Mouse (Mus musculus): ENCODE results near the gene Etaa1.

Etaa1 gene

DNA sequence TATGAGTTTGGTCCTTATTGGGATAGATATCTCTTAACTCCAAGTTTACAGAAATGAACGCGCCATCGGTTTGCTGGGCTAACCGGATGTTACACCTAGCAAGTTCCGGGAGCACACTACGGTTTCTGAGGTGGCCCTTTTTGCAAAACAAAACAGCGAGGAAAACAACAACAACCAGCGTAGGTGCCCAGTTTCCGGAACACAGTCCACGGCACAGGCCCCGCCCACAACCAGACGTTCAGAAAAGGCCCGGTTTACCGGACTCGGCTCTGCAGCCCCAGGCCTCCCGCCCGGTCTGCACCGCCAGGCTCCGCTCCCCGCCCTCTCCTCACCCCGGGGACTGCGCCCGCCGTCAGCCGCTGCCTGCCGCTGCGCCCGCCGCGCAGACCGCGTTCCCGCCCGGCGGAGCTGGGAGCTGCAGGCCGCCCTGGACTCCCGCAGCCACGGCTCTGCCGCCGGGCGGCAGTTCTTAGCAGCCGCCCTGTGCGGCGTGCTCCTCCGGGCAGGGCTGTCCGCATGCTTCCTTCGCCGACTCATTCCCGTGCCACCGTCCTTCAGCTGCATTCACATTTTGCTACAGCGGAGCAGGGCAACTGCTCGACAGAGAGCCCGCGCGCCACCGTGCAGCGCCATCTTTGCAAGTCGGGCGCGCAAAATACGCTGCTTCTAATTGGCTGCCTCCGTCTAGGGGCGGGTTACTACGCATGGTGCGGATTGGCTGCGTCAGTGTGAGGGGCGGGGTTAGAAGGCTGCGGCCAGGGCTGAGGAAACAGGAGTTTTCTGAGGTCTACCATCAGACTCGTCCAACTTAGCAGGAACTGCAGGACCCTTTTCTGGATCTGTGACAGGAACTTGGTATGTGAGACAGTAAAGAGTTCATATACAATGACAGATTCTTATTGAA lies at the start of gene Etaa1:
Gene Etaa1, minus strand, starts transcription at position 645 of the 904 bp plus-strand sequence.
- peak; percentile 97 for DNase-seq (ENCODE audit: low read depth, low spot score)

DNA sequence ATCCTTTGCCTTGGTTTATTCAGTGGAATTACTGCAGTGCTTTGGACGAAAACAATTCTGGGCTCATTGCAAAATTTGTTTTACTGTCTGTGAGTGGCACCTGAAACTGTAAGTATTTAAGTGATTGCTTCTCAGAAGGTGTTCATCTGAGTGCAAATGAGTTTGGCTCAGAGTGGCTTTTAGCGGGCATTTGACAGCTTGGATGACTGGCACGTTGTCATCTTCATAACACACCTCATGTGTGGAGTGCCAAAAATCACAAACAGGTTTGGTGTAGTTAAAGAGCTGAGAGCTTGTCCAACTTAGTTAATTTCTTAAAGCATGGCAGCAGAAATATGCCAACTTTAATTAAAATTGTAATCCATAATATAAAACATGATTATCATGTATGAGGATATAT lies 40.5 kb upstream of the Etaa1 start:
- no peak for DNase-seq (ENCODE audit: low read depth, low spot score)

GRCm38 (mm10) chr11:17992311-17992710 lies 38.6 kb upstream of the Etaa1 start:
- no peak for DNase-seq (ENCODE audit: low read depth, low spot score)

GRCm38 (mm10) chr11:17983331-17983730 lies 29.7 kb upstream of the Etaa1 start:
- peak; percentile 66 for DNase-seq (ENCODE audit: low read depth, low spot score)

GRCm38 (mm10) chr11:17981246-17981645 lies 27.6 kb upstream of the Etaa1 start:
- DNase-seq (ENCODE audit: low read depth, low spot score) = peak; percentile 24

DNA sequence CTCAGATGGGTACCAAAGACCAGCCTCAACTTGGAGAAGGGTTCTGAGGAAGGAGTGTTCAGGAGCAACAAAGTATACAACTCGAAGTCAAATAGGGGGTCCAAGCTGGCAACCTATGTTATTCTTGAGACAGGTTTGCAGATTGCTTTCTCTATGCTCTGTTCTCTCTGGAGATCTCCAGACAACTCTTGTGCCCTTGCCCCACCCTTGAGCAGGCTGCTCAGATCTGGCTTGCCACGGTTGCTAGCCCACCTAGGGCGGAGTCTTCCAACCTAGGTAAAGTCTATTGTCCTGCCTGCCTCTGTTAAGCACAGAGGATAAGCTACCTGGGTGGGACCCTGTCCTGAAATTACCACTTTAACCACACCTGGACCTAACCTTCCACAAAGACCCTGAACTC lies 21.9 kb upstream of the Etaa1 start:
- peak; percentile 83 for DNase-seq (ENCODE audit: low read depth, low spot score)

DNA sequence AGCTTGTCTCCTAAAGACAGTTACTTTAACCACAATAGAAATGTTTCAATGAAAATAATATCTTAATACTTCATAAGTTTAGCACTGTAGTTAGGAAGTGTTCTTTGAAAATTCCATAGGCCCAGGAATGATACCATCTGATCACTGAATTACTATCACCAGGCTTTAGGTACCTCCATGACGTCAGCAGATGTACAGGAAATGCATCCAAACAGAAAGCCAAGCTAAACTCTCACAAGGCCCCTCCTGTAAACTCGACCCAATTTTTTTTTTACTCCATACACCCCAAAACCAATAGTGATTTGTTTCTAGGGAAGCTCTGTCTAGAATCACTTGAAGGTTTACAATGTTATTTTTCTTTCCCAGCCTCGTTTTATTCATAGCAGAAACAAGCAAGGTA lies 884 bp downstream of the Etaa1 start:
- DNase-seq (ENCODE audit: low read depth, low spot score) = no peak

DNA sequence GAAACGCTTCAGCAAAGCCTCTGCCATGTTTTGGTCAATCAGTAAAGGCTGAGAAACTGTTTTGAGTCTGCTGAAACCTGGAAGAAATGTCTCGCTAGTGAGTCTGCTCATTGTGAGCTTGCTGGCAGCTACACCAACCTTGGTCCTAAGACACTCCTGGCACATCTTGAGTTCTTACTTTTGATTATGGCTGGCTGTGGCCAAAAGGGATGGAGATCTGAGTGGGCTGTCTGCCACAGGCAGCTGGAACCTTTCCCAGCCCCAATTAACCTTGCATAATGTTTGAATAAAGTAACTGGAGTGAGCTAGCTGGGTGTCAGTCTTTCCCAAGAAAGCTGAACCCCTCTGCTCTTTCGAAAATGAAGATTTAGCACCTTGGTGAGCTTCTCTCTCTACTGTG lies 2.3 kb downstream of the Etaa1 start:
- DNase-seq (ENCODE audit: low read depth, low spot score) = no peak

DNA sequence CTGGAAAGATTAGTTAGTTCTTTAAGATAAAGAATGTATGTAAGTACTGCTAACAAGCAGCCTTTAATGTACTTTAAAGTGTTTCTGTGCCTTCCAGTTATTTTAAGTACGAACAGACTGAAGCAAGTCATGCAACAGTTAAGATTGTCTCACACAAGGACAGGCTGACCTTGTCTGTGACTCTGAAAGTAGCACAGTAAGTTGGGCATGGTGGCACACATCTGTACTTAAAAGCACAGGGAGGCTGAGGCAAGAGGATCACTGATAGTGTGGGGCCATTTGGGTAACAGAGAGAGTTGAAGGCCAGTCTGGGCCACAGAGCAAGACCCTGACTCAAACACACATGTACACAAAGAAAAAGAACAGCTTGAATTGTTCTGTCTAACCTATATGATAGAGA lies 14.5 kb downstream of the Etaa1 start:
- DNase-seq (ENCODE audit: low read depth, low spot score) = peak; percentile 39

- peak; percentile 57 for DNase-seq (ENCODE audit: low read depth, low spot score)
These were observed 15.7 kb downstream of the Etaa1 start for GRCm38 (mm10) chr11:17937931-17938330.

DNA sequence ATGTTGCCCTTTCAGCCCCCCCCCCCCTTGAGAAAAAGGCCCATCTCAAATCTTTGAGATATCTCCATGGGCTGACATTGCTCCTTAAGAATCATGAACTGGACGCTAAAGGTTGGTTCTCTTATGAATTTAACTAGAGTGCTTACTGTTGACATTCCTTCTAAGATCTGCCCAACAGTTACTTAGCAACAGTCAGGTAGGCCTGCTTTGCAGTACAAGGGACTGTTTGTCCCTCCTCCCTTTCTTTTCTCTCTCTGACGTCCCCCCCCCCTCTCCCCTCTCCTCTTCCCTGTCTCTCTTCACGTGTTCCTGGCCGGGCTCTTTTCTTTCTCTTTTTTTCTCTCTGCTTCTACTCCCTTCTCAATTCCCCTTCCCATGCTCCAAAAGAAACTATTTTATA lies 35.8 kb downstream of the Etaa1 start:
- peak; percentile 23 for DNase-seq (ENCODE audit: low read depth, low spot score)

DNA sequence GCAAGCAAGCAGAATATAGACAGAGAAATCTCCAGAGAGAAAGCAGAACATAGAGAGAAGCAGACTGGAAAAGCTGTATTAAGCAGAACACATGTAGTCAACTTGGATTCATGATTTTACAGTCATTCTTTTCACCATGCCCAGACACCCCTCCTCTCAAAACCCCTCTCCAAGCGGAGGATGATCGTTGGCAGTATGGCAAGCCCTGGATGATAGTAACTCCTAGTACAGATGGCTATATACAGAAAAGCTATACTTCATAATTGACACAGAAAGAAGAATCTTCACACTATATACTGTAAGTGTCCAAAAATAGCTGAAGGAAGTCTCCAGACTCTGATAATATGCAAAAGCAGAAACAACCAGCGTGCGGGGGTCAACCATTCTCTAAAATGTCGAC lies 36.6 kb downstream of the Etaa1 start:
- DNase-seq (ENCODE audit: low read depth, low spot score) = no peak

DNA sequence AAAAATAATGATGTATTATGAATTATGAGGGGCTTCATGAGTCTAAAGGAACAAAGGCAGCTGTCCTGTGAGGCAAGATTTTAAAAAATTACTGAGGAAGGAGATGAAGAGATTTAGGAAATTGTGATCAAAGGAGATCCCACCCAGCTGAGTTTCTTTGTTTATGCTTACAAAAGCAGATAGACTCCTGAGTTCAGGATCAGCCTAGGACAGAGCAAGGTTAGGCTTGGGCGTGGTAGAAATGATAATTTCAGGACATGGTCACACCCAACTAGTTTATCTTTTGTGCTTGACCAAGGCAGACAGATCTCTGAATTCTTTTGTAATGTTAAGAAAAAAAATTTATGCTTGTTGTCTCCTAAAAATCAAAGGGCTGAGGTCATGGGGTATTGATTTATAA lies 37.2 kb downstream of the Etaa1 start:
- peak; percentile 38 for DNase-seq (ENCODE audit: low read depth, low spot score)

GRCm38 (mm10) chr11:17900996-17901395 lies 52.7 kb downstream of the Etaa1 start:
- DNase-seq (ENCODE audit: low read depth, low spot score) = peak; percentile 23
